Mouse (Mus musculus) liver, embryonic 14.5 days (tissue): Measurements from ENCODE around the gene Zfp771. TPM values are rescaled to one million over a fixed set of nuclear protein-coding genes. Genes with fewer than 3 reads are reported as not detected.

Source experiments
- ATAC-seq: fragments of 200-750 bp; cut with Nextera tagmentation; 2 replicates; pipeline ENCODE4 v1.8.0; 2017; ENCODE audit warnings: moderate number of reproducible peaks, mild to moderate bottlenecking, moderate library complexity; ENCODE audit not compliant: insufficient read depth
- DNase-seq, 3 experiments: peaks; one replicate each; pipeline ENCODE4 v3.0.0-alpha.2; 2012 to 2013; ENCODE audit warnings: low read depth in 3 of 3, low spot score in 3 of 3
- H3K27ac ChIP-seq: fragments of 300-500 bp; sonication (generic); 2 replicates; pipeline ENCODE4 v1.5.1; 2014; ENCODE audit warnings: moderate library complexity, mild to moderate bottlenecking, control low read depth, inconsistent platforms
- H3K27me3 ChIP-seq: fragments of 300-500 bp; sonication (generic); 2 replicates; pipeline ENCODE4 v1.6.1; 2014; ENCODE audit warnings: mild to moderate bottlenecking, low read length, moderate library complexity; ENCODE audit not compliant: control insufficient read depth, insufficient read depth
- H3K36me3 ChIP-seq: fragments of 300-500 bp; sonication (generic); replicated peaks from 2 replicates; pipeline ENCODE4 v1.6.1; 2014; ENCODE audit warnings: low read depth; ENCODE audit not compliant: control insufficient read depth, insufficient read depth
- H3K4me1 ChIP-seq, 2 experiments: fragments of 200-500 bp in 1 of 2; fragments of 300-500 bp in 1 of 2; sonication (generic) in 1 of 2; replicated peaks; 2 replicates each; pipeline ENCODE4 v1.6.1; 2012 to 2014; ENCODE audit warnings: antibody characterized with exemption in 1 of 2, inconsistent platforms in 1 of 2, low read length in 1 of 2; ENCODE audit not compliant: control insufficient read depth in 2 of 2, insufficient read depth in 2 of 2
- H3K4me2 ChIP-seq: fragments of 300-500 bp; sonication (generic); 2 replicates; pipeline ENCODE4 v1.6.1; 2014; ENCODE audit warnings: low read depth, mild to moderate bottlenecking, control low read depth, moderate library complexity
- H3K4me3 ChIP-seq, 2 experiments: fragments of 200-500 bp in 1 of 2; fragments of 300-500 bp in 1 of 2; sonication (generic) in 1 of 2; 2 replicates each; pipeline ENCODE4 v1.5.1; 2012 to 2014; ENCODE audit warnings: low read depth in 2 of 2, low read length in 2 of 2, mild to moderate bottlenecking in 2 of 2, control low read depth in 1 of 2, inconsistent platforms in 1 of 2, moderate library complexity in 1 of 2; ENCODE audit not compliant: insufficient read depth in 1 of 2
- H3K9ac ChIP-seq: fragments of 300-500 bp; sonication (generic); replicated peaks from 2 replicates; pipeline ENCODE4 v1.6.1; 2014; ENCODE audit warnings: mild to moderate bottlenecking, control low read depth, moderate library complexity
- H3K9me3 ChIP-seq: fragments of 300-500 bp; sonication (generic); 2 replicates; pipeline ENCODE4 v1.6.1; 2016; ENCODE audit warnings: low read length, mixed read lengths; ENCODE audit not compliant: control insufficient read depth
- CTCF ChIP-seq: IDR thresholded peaks from 2 replicates; pipeline ENCODE4 v1.5.1; 2016; ENCODE audit warnings: antibody characterized with exemption, low read depth, control low read depth
- EP300 ChIP-seq: IDR thresholded peaks from 2 replicates; pipeline ENCODE4 v1.6.1; 2016; ENCODE audit warnings: antibody characterized with exemption, low read depth
- WGBS: fragments of 180-500 bp; shearing (Covaris S2); extraction: QIAGEN DNeasy Blood & Tissue Kit; methylation state at CpG from one replicate; pipeline ENCODE4 v1.1.7; 2014; ENCODE audit not compliant: insufficient replicate concordance; 5-methylcytosine and 5-hydroxymethylcytosine counted together
- polyA plus RNA-seq, 2 experiments: library from polyadenylated mRNA; depleted of rRNA in 1 of 2; stranded (reverse) in 1 of 2; unstranded in 1 of 2; fragments of >200 nt; fragmentation: Nextera tagmentation in 1 of 2; extraction: Ambion mirVana in 1 of 2; gene quantifications; 2 replicates each; pipeline versions ENCODE4 v1.2.1 to v1.2.3; 2012 to 2014

Zfp771 gene
- polyA plus RNA-seq, 2 experiments, result 11.0 to 19.6 TPM

GRCm38 (mm10) chr7:127259186-127259905 is 15.3 kb downstream of the Zfp771 start:
- H3K4me1 ChIP-seq, result peaks cover 35 to 42% of the 10 kb centered on the region in 2 experiments
- H3K27me3 ChIP-seq, result no peaks in the 10 kb centered on the region
- no peaks in the 10 kb centered on the region for H3K36me3 ChIP-seq
- no peaks in the 10 kb centered on the region for H3K9me3 ChIP-seq
- DNase-seq (no peak), ATAC-seq (no peak)
- peak overlapping the region; percentile 98 for H3K4me2 ChIP-seq
- H3K4me3 ChIP-seq, result peak overlapping the region; percentile 66 to 77
- TF ChIP-seq EP300 (no peak), CTCF (peak; percentile 31)
- no peak overlapping the region for H3K27ac ChIP-seq
- 56% methylated on average over 8 of the region's 8 CpGs for WGBS
- no peak overlapping the region for H3K9ac ChIP-seq

GRCm38 (mm10) chr7:127260309-127261111 is 16.4 kb downstream of the Zfp771 start, which contains the start of gene Dctpp1:
TSS of gene Dctpp1 (minus strand) at chr7:127260709.
- under 1% methylated on average over 50 of the region's 50 CpGs for WGBS
- Histone ChIP-seq H3K27ac (peak within 1 kb of the TSS; percentile 26; the same call in 1 of the 2 replicates), H3K36me3 (no peaks in the 10 kb centered on the region), H3K4me3 (peak within 1 kb of the TSS; percentile 66 to 77), H3K27me3 (no peaks in the 10 kb centered on the region), H3K4me1 (peaks cover 24 to 31% of the 10 kb centered on the region in 2 experiments), H3K9me3 (no peaks in the 10 kb centered on the region), H3K9ac (peak within 1 kb of the TSS; percentile 69), H3K4me2 (peak within 1 kb of the TSS; percentile 98)
- no peak for TF ChIP-seq EP300
- TF ChIP-seq CTCF, result peak; percentile 94
- ATAC-seq (peak; percentile 95), DNase-seq (peak; percentile 98 to 99 (median 99))

GRCm38 (mm10) chr7:127262218-127262961 is 18.3 kb downstream of the Zfp771 start:
- DNase-seq, result no peak
- no peaks in the 10 kb centered on the region for H3K36me3 ChIP-seq
- no peak overlapping the region for H3K27ac ChIP-seq
- no peaks in the 10 kb centered on the region for H3K9me3 ChIP-seq
- TF ChIP-seq EP300, result peak; percentile 49
- TF ChIP-seq CTCF, result no peak
- 0 out of 2 replicates have a peak overlapping the region, but pooled peaks have one; percentile 3 for H3K9ac ChIP-seq
- peak overlapping the region; percentile 24; the same call in 1 of the 2 replicates for H3K4me2 ChIP-seq
- no peak overlapping the region for H3K4me3 ChIP-seq
- no peaks in the 10 kb centered on the region for H3K27me3 ChIP-seq
- H3K4me1 ChIP-seq, result peaks cover 22 to 24% of the 10 kb centered on the region in 2 experiments
- WGBS, result 37% methylated on average over 10 of the region's 10 CpGs
- ATAC-seq, result no peak

- Histone ChIP-seq H3K4me3 (no peak overlapping the region), H3K36me3 (no peaks in the 10 kb centered on the region), H3K4me1 (peaks cover 22 to 24% of the 10 kb centered on the region in 2 experiments), H3K4me2 (no peak overlapping the region), H3K9me3 (no peaks in the 10 kb centered on the region), H3K27ac (no peak overlapping the region), H3K27me3 (no peaks in the 10 kb centered on the region), H3K9ac (no peak overlapping the region)
- WGBS, result 88% methylated on average over 3 of the region's 3 CpGs
- no peak for TF ChIP-seq EP300
- TF ChIP-seq CTCF, result no peak
- ATAC-seq, result no peak
- no peak for DNase-seq
Observed at GRCm38 (mm10) chr7:127263526-127263925, 19.5 kb downstream of the Zfp771 start.
